Mouse (Mus musculus) regulatory T cell (primary cell): ENCODE data around the gene Rsph6a.

Experiments
- in situ Hi-C: fragments of 300-600 bp; cut with MboI, MseI; formaldehyde crosslinking; loops from one replicate; pipeline ENCODE4 v1.15.1; 2025; ENCODE audit warnings: high pct_unique_total_duplicates

Gene Rsph6a

DNA sequence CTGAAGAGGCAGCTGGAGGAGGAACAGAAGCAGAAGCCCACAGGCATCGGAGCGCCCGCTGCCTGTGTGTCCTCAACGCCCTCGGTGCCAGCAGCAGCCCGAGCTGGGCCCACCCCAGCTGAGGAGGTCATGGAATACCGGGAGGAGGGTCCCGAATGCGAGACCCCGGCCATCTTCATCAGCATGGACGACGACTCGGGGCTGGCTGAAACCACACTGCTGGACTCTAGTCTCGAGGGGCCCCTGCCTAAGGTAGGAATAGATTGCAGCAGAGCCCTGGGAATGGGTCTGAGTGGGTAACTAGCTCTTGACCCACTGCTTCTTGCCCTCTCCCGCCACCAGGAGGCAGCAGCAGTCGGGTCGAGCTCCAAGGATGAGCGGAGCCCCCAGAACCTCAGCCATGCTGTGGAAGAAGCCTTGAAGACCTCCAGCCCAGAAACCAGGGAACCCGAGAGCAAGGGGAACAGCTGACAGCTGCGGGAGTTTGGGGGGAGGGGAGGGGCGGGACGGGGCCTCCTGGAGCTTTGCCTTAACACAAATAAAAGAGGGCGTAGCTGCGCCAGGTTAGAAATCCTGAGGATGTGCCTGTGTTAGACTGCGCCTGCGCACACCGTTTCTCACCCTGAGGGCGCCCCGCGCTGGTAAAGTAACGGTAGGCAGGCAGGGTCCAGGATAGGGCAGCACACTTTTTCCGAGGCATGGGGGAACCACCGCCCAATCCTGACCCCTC lies at the start of gene Rsph6a:
Gene Rsph6a, plus strand, starts transcription at position 644 of the 730 bp plus-strand sequence.
- in situ Hi-C loops, result no loop called here

DNA sequence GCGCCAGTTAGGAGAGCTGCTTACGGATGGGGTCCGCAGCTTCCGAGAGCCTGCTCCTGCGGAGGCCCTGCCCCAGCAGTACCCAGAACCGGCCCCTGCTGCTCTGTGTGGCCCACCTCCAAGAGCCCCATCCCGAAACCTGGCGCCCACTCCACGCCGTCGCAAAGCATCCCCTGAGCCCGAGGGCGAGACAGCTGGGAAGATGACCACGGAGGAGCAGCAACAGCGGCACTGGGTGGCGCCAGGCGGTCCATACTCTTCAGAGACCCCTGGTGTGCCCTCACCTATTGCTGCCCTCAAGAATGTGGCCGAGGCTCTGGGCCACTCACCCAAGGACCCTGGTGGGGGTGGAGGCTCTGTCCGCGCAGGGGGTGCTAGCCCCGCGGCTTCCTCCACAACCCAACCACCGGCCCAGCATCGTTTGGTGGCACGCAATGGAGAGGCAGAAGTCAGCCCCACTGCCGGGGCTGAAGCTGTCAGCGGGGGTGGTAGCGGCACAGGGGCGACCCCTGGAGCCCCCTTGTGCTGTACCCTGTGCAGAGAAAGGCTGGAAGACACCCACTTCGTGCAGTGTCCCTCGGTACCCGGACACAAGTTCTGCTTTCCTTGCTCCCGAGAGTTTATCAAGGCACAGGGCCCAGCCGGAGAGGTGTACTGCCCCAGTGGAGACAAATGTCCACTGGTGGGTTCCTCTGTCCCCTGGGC lies 48.9 kb upstream of the Rsph6a start:
- in situ Hi-C loops, result no loop called here

DNA sequence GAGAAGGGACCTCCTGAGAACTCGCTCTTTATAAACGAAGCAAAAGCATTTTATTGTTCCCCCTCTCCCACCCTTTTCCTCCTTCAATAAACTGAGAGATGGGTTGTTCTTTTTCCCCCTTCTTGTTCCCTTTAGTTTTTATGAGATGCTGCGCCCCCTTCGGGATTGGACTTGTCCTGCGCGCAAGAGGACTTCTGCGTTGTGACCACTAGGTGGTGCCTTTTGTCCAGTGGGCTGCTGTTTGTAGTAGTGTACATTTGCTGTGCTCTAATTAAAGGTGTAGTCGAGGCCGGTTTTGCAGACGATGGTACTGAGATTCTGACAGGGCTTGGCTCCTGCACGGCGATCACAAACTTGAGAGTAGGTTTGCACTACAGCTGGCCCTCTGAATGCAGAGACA lies 48.0 kb upstream of the Rsph6a start:
- in situ Hi-C loops, result no loop called here

DNA sequence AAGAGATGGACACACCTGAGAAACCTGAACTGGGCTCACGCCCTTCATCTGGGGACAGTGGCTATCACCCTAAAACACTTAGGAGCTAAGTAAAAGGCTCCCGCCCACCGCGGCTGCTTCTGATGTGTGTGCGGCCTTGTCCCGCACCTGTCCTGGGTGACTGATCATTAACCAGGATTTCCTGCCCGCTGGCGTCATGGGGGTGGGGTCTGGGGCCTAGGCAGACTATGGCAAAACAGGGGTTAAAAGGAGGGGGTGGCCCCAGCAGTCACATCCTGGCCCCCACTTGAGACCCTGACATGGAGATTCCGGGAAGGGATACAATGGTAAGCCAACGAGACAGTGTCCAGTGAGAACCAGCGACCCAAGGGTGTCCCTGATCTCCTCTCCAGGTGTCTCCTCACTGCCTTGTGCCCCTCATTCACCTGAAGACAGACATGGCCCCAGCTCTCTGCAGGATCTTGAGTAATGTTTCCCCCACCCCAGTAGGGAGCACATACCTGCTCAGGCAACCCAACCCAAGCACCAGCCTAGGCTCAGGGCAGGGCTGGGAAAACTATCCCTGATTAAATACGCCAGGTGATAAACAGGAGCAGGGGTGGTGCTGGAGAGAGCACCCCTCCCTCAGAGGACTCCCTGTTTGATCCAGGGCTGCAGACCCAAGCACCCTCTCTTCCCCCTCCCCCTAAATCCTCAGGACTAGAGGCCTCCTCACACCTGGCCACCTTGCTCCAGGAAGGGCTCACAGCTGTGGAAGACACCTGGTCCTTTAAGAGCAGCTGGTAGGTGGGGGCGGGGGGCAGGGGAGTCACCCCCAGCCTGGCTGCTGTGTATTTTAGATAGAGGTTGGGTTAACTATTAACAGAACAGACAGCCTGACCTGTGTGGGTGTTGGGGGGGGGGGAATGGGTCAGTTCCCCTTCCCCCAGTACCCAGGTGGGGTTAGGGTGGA lies 47.2 kb upstream of the Rsph6a start:
- in situ Hi-C loops, result no loop called here

DNA sequence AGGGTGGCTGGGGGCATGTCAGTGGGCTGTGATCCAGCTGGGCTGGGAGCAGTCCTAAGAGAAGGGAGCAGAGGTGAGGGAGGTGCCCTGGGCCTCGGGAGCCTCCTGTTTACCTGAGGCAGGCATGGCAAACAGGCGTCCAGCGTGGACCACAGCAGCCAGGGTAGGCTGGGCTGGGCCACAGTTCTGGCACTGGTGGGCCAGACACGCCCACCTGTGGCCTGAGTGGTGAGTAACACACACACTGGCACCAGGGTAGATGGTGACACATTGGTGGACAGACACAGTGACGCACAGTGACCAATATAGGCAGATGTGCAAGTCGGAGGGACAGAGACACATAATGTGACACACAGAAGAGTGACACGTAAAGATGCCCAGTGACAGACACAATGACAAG lies 43.9 kb upstream of the Rsph6a start:
- in situ Hi-C loops, result loop anchor here (10.0 kb wide), 1 partner anchor 686 kb away; no protein-coding TSS in a partner anchor

DNA sequence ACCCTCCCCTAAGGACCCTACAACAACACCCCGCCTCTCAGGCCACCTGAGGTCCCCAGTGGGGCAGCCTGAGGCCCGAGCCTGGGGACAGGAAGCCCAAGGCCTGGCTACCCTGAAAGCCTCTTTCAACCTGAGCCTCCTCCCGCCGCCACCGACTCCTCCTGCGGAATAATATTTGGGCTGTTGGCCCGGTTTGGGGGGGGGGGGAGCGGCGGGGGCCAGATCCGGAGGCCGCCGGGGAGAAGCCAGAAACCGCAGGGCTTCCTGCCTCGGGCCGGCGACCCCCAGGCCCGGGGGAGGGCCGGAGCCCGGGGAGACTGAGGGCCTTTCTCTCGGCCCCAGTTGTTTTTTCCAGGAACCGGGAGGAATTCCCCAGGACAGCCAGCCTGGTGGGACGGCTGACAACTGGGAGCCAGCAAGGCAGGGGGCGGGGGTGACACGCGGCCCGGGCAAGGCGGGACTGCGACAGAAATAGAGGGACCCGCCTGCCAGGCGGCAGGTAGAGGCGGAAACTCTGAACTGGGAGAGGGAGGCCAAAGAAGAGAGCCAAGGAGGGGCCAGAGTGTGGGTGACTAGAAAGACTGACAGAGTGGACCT lies 42.4 kb upstream of the Rsph6a start:
- in situ Hi-C loops, result loop anchor here (10.0 kb wide), 1 partner anchor 687 kb away; no protein-coding TSS in a partner anchor

DNA sequence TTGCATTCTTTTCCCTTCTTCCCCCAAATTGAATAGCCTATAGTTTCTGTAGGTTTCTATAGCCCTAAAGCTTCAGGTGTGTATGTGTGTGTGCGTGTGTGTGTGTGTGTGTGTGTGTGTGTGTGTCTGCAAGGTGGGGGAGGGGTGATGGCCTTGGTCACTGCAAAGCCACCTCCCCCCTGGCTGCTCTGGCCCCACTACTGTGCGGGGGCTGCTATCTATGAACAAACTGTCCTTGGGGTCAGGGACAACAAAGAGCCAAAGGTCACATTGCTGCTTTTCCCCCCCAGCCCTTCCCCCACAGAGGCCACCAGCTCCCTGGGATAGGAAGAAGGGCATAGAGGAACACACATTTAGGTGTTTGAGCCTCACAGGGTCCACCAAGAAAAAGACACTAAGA lies 41.6 kb upstream of the Rsph6a start:
- in situ Hi-C loops, result loop anchor here (10.0 kb wide), 1 partner anchor 688 kb away; no protein-coding TSS in a partner anchor

DNA sequence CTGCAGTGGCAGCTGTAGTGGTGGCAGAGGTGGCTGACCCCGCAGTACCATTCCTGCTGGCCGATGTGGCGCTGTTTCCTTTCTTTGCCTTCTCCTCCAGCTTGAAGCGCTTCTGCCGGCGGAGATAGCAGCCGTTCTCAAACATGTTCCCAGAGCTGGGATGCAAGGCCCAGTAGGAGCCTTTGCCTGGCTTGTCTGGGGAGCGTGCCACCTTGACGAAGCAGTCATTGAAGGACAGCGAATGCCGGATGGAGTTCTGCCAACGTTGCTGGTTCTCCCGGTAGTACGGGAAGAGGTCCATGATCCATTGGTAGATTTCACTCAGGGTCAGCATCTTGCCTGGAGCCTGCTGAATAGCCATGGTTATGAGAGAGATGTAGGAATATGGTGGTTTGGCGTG lies 40.0 kb upstream of the Rsph6a start:
- in situ Hi-C loops, result loop anchor here (10.0 kb wide), 1 partner anchor 690 kb away; no protein-coding TSS in a partner anchor

DNA sequence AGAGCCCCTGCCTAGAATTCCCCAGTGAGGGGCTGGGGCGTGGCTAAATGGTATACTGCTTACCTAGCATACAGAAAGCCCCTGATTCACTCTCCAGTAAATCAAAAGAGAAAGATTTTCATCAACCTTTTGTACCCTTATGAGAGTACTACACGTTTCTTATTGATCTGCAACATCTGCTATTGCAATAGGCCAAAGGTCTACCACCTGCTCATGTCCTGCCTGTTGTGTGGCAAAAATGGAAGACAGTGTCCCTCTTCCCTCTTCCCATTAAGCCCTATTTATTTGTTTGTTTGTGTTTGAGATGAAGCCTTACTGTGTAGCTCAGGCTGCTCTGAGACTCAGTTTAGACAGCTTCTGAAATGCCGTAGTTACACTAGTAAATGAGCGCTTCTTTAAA lies 38.4 kb upstream of the Rsph6a start:
- in situ Hi-C loops, result loop anchor here (10.0 kb wide), 1 partner anchor 691 kb away; no protein-coding TSS in a partner anchor

DNA sequence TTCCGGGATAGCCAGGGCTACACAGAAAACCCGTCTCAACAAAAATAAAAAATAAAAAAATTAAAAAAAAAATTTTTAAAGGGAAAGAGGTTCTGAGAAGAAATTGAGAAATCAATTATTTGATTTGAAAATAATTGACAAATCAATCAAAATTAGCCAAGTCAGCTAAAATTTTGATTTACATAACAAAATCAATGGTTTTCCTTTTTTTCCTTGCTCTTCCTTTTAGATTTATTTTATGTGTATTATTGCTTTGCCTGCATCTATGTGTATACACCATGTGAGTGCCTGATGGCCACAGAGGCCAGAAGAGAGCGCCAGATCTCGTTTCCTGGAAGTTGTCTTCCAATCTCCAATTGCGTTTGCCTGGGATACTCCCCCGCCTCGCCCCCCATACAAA lies 36.6 kb upstream of the Rsph6a start:
- in situ Hi-C loops, result loop anchor here (10.0 kb wide), 1 partner anchor 693 kb away; no protein-coding TSS in a partner anchor

DNA sequence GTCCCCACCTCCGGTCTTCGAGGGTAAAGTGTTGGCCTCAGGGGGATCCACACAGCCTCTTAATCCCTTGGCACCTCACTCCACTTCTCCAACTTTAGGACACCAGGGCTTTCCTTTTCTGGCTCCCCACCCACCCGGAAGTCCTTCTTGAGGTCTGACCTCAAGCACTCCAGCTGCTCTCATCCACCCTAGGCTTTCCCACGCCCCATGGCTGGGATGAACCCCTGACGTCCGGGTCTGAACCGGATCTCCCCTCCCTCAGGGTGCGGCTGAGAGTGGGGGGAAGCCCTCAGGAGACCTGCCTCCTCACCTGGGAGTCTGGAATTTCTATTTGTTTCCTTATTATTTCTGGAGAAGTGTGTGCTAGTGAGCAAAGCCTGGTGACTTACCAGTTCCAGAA lies 33.4 kb upstream of the Rsph6a start:
- in situ Hi-C loops, result no loop called here

DNA sequence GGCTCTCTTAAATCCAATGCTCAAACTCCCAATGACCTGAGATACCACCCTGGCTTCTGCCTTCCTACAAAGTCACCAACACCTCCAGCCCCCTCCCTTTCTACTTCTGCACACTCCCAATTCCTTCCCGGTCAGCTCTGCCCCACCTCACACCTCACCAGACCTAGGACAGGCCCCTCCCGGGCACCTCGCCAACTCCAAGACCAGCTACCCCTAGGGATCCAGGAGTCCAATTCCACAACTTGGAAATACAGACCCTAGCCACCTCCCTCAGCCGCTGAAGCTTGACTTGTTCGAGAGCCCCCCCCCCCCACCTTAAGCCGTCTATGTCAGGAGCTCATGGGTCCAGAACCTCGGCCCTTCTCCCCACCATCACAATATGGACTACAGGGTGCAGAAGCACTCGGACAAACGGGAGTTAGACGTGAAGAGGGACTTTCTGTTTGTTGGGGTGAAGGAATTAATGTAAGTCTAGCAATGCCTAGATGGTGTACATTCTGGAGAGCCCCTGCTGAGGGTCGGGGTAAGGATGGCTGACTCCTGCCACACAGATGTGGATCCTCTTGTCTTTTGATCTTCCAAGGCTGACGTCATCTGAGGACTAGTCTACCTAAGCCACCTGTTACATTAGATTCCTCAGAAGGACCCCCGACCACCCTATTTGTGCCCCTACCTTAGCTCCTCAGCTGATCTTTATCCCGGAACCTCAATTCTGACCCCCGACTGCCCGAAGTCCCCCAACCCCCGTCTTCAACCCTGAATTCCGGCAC lies 32.1 kb upstream of the Rsph6a start:
- in situ Hi-C loops, result no loop called here

DNA sequence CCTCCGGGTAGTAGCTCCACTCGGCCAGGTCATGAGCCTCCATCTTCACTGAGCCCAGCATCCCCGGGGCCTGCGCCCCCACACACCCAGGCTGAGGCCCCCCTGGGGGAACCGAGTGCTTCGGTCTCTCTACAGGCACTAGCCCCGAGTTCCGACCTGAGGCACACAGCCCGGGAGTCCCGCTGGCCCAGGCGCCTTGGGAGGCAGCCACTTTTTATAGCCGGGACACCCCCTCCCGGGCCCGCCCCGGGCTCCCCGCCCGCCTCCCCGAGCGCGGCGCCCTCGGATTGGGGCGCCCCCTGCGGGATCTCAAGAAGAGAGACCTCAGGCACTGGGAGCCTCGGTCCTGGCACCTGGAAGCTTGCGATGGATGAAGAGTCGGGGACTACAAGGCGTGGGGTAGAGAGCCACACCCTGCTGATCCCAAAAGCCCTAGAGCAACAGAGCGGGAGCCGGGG lies 31.1 kb upstream of the Rsph6a start, which contains the start of gene Foxa3:
Gene Foxa3, minus strand, starts transcription at position 182 of the 458 bp plus-strand sequence.
- in situ Hi-C loops, result no loop called here

DNA sequence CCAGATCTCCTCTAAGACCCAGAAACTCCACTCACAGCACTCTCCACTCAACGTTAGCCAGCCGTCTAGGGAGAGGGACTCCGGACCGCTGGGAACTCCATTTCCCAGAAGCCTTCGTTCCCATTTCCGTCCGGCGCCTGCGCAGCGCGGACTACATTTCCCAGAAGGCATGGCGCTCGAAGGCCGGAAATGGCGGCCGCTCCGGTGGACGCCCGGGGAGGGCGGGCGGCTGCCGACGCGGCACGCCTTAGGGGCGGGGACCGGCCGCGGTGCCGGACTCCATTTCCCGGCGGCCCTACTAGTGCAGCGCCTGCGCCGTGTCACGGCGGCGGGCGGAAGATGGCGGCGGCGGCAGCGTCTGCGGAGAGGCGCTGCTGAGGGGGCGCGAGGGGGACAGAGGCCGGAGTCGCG lies 30.4 kb upstream of the Rsph6a start, which contains the start of gene Sympk:
Gene Sympk, plus strand, starts transcription at position 282 of the 411 bp plus-strand sequence.
- in situ Hi-C loops, result no loop called here

DNA sequence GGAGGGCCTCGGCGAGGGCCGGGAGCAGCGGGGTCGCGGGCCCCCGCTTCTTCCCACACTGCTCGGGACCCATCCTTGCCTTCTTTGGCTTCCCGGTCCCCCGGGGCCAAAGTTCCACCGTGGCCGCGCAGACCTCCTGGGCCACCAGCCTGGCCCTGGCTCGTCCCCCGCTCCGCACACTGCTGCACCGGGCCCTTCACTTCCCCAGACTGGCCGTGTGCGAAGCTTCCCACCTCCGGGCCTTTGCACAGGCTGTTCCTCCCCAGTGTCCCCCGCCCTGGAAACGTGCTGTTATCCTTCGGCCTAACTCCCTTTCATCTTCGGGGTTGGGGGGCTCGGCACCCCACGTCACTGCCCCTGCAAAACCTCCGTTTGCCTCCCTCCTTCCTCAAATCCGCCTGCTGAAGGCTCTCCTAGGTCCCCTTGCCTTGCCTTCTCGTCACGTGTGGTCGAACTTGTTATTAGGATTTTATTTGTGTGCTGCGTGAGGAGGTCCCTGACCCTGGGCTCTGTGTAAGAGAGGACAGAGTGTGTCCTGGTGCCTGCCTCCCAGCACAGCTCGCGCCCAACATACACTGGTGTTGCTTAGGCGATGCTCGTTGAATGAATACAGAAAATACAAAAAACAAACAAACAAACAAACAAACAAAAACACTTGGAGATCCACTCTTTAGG lies 29.8 kb upstream of the Rsph6a start:
- in situ Hi-C loops, result no loop called here

DNA sequence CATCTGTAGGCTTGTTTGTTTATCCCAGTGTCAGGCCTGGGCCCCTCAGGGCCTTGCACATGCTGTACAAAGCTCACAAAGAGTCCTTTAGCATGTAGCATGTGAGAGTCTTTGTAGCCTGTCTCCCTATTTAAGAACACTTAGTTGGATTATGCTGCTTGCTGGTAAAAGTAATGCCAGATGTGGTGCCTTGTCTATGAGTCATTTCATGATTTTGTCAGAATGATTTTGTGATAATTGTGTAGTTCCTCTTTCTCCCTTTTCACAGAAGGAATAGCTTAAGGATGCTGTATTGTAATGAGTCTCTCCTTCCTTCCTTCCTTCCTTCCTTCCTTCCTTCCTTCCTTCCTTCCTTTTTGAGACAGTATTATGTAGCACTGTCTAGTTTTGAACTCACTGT lies 26.4 kb upstream of the Rsph6a start:
- in situ Hi-C loops, result no loop called here

DNA sequence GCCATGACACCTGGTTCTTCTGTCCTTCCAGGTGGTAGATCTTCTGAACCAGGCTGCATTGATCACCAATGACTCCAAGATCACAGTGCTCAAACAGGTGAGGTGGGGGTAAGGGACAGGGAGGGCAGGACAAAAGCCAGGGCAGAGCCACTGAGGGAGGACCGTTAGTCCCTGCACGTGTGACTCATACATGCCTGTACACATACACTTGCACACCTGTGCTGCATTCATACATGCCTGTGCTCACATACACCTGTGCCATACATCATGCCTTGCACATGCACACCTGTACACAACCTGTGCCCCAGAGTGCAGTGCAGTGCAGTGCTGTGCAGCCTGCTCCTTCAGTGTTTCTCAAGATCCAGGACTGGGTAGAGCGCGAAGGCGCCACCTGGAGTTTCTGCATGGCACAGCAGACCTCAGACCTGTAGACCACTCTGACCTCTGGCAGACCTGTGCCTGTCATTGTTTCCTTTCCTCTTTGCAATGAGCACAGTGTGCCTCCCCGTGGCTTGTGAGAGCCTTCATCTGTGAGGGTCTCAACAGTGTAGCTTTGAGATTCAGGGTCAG lies 25.3 kb upstream of the Rsph6a start:
- in situ Hi-C loops, result no loop called here

DNA sequence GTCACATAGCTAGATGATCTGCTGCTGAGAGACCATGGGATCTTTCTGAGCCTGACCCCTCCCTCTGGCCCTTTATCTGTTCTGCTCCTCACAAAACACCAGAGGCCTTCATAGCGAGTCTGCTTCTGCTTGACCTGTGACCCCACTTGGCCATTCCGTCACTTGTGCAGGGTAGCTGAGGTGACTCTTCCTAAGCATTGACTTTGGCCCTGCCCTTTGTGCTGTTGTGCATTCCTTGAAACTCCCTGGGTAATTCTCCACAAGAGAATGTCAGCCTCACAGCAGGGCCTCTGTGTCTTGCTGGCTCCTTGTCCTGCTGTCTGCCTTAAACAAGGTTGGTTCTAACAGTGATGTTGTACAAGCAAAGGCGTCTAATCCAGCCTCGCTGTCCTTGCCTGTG lies 22.8 kb upstream of the Rsph6a start:
- in situ Hi-C loops, result no loop called here

DNA sequence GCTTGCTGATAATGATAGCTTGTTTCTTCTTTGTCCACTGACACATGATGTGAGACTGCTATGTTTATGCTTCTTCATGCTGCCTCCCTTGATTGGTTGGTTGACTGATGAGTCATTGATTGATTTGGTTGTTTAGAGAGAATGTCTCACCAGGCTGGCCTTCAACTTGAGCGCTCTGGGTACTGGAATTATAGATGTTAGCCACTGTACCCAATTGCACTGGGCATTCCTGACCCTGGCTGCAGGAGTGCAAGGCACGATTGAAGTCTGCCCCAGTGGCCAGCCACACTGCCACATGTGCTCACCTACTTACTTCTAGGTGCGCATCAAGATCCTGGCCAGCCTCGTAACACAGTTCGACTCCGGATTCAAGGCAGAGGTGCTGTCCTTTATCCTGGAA lies 9.9 kb upstream of the Rsph6a start:
- in situ Hi-C loops, result no loop called here
